Mouse (Mus musculus) liver (tissue): ENCODE measurements around the gene Paxbp1.
"Not testable (repeated sequence)": the region's sequence is repeated elsewhere in the genome, so short reads cannot be mapped to it uniquely, and the experiment has no call there.

Source experiments
- DNase-seq: peaks from one replicate; pipeline ENCODE4 v3.0.0-alpha.2; 2020; ENCODE audit warnings: mixed read lengths

Gene Paxbp1

GRCm38 (mm10) chr16:91044270-91045182, at the start of gene Paxbp1:
Gene Paxbp1, minus strand, starts transcription at chr16:91044543.
- DNase-seq = peak; percentile 99

GRCm38 (mm10) chr16:91086642-91087306, 42.4 kb upstream of the Paxbp1 start:
- peak; percentile 93 for DNase-seq

- DNase-seq = no peak
Measured at GRCm38 (mm10) chr16:91085239-91085825, 41.0 kb upstream of the Paxbp1 start.

DNA sequence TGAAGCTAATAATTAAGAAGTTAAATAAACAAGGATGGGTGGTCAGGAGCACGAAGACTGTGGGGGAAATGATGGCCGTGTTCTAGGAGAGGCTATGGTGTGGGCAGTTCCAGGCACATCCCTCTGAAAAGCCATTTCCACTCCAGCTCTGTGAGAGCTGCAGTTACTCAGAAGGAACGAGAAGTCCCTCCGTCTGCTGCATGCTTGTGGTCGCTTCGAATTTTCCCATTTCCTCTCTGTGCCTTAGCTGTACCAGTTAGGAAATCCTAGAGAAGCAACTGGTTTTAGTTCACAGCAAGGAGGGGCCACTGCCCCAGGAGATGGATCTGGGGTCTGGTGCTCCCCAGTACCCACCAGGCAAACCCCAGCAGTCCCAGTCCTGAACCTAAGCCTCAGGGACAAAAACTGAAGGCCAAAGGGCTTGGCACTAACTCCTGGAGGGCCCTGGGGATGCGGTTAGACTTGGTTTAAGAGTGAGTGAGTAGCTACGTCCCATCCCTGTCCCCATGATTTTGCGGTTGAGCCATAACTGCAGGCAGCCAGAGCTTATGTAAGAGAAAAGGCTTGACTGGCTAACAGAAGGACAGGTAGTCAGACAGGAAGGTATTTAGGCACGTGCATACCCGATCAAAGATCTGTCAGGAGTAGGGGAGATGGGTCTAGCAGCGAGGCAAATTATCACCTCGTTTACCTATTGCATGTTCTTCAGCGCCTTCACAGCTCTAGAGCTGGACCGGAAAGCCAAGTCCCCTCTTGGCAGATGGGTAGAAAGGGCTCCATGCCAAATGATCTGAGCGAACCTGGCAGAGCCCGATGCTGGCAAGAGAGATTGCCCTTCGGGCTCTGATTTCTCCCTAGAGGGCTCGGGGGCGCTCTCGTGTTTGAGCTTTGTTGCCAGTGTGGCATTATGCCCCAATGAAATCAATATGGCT, 40.2 kb upstream of the Paxbp1 start:
- DNase-seq = no peak

DNA sequence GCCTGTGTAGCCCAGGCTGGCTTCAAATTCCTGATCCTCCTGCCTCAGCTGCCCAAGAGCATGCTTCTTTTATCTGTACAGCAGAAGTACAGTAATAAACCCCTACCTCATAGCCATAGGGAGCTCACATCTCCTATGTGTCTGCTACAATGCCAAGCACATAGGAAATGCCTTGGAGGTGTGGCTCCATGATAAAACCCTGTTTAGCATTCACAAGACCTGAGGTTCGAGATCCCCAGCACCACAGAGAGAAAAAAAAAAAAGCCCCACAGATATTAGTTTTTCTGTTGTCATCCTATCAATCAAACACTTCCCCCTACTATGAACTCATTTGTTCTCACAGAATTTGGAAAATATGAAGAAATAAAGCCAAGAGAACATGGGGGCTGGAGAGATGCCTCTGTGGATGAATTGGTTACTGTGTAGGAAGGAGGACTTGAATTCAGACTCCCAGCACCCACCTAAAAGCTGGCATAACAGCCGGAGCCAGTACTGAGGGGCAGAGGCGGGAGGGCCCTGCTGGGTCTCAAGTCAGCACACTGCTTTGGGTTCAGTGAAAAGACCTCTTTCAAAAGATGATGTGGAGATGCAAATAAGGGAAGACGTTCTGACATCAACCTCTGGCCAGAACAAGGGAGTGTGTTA, 38.8 kb upstream of the Paxbp1 start:
- DNase-seq = no peak

DNA sequence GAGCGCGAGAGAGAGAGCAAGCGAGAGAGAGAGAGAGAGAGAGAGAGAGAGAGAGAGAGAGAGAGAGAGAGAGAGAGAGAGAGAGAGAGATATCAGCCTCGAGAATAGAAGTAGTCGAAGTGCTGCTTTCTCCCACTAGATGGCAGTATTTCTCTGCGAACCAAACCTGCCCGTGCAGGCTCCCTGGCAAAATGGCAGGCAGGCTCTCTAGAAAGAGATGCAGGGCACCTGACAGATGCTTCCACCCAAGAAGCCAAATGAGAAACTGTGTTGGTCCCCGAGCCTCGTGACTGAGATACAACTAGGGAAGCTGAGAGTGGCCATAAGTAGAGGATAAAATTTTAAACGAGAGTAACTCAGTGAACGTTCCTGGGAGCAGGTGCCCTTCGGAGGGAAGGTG, 37.2 kb upstream of the Paxbp1 start:
- DNase-seq = peak; percentile 76

- DNase-seq = peak; percentile 30
Measured at GRCm38 (mm10) chr16:91076180-91076579, 31.8 kb upstream of the Paxbp1 start.

DNA sequence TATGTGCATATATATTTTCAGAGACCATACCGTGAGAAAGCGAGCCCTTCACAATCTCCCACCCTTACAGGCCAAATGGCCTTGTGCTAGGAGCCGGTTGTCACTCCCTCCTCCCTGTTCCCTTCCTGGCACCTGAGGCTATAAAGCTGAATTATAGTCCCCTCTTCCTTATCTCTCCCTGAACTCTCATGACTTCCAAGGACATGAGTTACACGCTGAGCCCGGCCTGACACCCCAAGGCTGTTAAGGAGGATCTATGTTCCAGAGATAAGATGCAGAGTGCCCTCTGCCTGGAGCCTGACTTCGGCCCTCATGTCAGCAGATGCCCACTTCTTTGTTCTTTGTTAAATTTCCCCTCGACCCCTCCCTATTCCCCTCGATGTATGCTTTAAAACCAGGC, 31.1 kb upstream of the Paxbp1 start:
- not testable (repeated sequence) for DNase-seq

DNA sequence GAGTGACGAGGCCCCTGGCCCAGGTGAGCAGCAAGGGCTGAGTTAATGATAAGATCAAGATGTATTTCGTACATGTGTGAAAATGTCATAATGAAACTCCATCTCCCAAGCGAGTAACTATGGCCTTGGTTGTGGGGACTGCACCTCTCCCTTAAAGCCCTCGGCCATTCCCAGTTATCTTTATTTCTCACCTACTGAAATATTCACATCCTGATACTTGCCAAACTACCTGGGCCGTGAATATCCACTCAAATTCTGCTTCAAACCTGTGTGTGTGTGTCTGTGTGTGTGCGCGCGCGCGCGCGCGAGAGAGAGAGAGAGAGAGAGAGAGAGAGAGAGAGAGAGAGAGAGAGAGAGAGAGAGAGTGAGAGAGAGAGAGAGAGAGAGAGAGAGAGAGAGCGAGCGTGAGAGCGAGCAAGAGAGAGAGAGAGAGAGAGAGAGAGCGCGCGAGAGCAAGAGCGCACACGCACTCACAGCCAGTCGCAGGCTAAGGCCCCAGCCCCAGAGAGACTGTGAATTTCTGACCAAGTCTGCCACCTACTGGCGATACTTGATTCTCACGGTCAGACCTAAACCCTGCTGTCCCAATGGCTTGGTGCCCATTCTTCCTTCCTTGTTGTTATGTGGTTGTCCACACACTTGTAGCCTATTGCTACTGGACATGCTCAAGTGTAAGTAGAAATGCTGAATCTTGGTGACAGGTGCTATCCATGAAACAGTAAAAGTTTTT, 29.0 kb upstream of the Paxbp1 start:
- peak; percentile 84 for DNase-seq

- DNase-seq = no peak
Measured at GRCm38 (mm10) chr16:91072256-91072655, 27.9 kb upstream of the Paxbp1 start.

DNA sequence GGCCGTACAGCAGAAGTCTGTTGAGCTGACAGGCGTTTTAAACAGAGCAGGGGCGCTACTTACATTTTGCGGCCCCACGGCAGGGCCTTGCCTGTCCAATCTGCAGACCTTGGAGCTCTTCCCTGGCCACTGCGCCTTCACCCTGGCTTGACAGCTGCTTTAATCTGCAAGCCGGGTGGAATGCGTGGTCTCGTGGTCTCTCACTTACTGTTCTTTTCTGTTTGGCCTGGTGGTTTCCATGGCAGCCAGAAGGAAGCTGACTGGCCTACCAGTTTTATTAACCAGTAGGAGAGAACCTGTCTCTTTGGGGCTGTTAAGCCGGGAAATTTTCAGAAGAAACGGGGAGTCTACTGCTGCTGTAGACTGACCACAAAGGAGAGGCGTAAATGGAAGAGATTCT, 24.6 kb upstream of the Paxbp1 start:
- DNase-seq = no peak

DNA sequence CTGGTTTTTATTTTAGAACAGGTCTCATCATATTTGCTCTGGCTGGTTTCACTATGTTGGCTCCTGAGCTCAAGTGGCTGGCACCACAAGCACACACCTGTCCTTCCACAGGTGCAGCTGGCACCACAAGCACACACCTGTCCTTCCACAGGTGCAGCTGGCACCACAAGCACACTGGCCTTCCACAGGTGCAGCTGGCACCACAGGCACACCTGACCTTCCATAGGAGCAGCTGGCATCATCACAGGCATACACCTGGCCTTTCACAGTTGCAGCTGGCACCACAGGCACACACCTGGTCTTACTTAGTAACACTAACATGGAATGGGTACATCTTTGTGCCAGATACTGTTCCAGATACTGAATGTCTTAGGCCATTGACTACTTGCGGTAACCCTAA, 22.8 kb upstream of the Paxbp1 start:
- no peak for DNase-seq

DNA sequence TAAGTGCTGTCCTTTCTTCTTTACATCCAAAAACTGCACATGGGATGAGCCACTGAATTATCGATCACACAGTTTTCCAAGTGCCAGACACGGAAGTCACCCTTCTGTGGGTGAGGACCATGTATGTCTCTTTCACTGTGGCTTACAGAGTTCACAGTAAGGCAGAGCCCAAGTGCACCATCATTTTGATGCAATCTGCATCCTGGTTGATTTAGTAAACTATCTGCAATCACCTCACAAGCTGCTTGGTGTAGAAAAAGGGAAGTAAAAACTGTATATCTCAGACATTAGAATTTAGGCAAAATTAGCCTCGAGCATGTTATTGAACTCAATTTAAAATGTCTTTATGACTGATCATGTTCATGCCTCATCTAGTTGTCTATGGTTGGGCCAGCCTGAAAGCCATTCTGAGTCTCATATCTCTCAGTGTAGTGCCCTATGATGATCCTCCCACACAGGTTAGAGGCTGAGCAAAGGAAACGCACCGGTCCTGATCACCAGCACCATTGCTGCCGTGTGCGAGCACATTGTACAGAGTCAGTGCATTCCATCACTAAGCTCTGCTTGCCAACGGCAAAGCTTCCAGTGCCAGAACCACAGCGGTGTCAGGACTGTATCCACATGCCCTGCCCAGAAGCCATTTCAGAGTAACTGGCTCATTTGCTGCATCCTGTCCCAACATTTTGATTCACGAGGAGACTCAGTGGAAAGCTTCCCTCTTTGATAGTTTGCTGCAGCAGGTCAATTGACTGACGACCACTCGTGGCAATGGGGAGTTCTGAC, 20.4 kb upstream of the Paxbp1 start:
- DNase-seq = no peak

DNA sequence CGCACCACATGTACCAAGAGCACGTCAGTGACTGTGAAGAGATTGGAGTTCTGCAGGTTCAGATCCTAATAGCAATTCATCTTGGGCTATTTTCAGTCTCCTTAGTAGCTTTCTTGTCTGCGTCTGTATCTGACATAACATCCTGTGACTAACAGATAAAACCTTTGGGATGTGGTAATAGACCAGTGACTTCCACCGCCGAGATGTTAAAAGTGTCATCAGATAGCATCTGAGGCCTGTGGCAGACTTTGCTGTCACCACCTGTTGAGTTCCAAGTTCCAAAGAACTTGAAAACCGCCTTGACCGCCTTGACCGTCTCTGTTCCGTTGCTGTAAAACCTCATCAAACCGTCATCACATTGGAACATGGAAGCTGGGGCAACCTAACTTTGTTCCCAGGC, 19.4 kb upstream of the Paxbp1 start:
- DNase-seq = no peak

DNA sequence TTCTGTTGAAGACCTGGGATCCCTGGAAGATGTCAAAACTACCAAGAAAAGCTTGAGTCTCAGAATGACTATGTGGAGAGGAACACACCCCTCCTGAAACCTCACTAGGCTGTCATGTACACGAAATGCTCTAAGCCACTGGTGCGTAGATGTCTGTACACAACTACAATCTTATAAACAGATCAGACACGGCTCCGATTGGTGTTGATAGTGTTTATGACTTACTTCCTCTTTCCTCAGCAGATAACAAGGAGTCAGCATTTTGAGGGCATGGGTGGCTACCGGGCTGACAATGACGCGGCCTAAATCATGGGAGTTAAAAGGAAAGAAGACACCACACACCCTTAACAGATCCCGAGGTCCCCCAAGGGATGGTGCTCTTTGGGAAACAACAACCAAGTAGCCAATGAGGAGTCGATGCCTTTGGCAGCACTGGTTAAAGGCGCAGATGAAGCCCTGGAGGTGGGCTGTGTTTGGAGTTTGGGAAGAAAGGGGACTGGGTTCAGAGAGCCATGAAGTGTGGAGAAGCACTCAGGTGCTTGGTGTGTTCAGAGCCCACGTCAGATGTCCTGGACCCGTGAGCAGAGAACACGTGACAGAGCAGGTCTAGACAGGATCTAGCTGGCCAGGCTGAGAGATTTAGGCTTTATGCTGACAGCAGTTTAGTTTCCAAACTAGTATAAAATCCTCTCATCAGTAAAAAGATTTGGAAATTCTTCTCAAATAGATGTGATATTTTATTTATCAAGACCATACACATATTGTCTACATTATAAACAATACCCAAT, 17.4 kb upstream of the Paxbp1 start:
- no peak for DNase-seq

- no peak for DNase-seq
Measured at GRCm38 (mm10) chr16:91057741-91058140, 13.4 kb upstream of the Paxbp1 start.

GRCm38 (mm10) chr16:91057261-91057660, 12.9 kb upstream of the Paxbp1 start:
- no peak for DNase-seq

GRCm38 (mm10) chr16:91056043-91056821, 11.9 kb upstream of the Paxbp1 start:
- no peak for DNase-seq

- no peak for DNase-seq
Measured at GRCm38 (mm10) chr16:91055150-91055549, 10.8 kb upstream of the Paxbp1 start.
